Mouse (Mus musculus): Measurements from ENCODE around the gene Slc26a8. TPM values are rescaled to one million over a fixed set of nuclear protein-coding genes. Genes with fewer than 3 reads are reported as not detected.

Gene Slc26a8
- polyA plus RNA-seq, 1 experiment from 2014 or later: 0.14 TPM

DNA sequence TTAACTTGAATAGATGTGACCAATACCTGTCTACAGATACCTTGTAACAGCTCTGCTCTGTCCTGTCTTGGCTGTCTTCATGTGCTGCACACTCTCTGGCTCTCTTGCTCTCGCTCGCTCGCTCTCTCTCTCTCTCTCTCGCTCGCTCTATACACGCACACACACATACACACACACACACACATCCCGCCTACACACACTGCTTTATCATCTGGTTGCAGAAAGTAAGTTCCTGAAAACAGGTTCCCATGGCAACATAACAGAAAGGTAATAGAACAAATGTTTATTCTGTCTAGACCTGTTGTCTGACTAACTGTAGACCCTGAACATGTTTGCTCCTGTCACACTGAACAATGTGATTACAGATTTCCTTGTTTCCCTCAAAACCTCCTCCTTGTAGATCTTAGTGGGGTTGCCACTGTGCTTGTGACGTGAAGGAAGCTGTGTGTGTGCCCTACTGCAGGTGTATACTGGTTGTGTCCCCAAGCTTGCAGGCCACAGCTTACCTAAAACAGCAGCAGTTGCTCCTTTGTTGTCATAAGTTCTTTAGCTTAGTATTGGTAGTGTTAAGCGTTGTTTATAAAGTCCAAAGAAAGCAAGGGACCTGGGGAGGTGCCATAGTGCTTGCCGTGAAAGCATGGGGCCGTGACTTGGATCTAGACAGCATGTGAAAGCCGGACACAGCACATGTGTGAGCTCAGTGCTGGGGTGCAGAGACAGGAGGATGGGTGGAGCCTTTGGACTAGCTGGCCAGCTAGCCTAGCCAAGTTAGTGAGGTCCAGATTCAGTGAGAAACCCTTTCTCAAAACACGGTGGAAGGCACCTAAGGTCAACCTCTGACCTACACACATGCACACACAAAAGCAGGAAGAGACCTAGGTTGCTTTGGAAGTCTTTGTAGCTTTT, 7.5 kb upstream of the Slc26a8 start:
- 73% methylated on average over 13 of the region's 13 CpGs for WGBS (ENCODE audit: insufficient replicate concordance)
- Histone ChIP-seq H3K9me3 (replicated peaks; ENCODE audit: control insufficient read depth, low read length) (no peaks in the 10 kb centered on the region), H3K27me3 (ENCODE audit: control insufficient read depth, insufficient read depth, low read length) (no peaks in the 10 kb centered on the region), H3K4me2 (no peak overlapping the region), H3K4me3 (ENCODE audit: low read depth, low read length) (no peak overlapping the region), H3K36me3 (ENCODE audit: control insufficient read depth, insufficient read depth, low read length) (peaks cover 5% of the 10 kb centered on the region; the same call in 1 of the 2 replicates), H3K4me1 (ENCODE audit: control insufficient read depth, insufficient read depth, low read length) (peaks cover 41% of the 10 kb centered on the region), H3K9ac (ENCODE audit: low read depth, low read length) (no peak overlapping the region), H3K27ac (ENCODE audit: low read depth, low read length) (no peak overlapping the region; the same call in 1 of the 2 replicates)
- ATAC-seq (replicated peaks; ENCODE audit: insufficient number of reproducible peaks, low FRiP score, low TSS enrichment): no peak

DNA sequence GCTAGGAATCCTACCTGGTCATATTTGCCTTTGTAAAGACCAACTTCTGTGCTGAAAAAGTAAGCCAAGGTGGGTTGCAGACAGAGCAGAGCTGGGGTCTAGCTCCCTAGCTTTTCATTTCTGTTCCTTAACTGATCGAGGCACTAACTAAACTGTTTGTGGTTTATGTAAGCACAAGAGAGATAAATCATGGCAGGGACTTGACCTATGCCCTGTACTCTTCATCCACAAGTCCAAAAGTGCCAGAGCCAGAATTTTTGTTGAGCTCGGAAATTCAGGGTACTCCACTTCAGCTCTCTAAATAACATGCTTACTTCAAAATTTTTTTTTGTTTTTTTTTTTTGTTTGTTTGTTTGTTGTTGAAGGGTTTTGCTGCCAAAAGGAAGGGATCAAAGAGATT, 6.6 kb upstream of the Slc26a8 start:
- Histone ChIP-seq H3K27me3 (ENCODE audit: control insufficient read depth, insufficient read depth, low read length) (no peaks in the 10 kb centered on the region), H3K4me1 (ENCODE audit: control insufficient read depth, insufficient read depth, low read length) (peaks cover 41% of the 10 kb centered on the region), H3K9ac (ENCODE audit: low read depth, low read length) (no peak overlapping the region), H3K4me3 (ENCODE audit: low read depth, low read length) (no peak overlapping the region), H3K9me3 (replicated peaks; ENCODE audit: control insufficient read depth, low read length) (no peaks in the 10 kb centered on the region), H3K27ac (ENCODE audit: low read depth, low read length) (no peak overlapping the region), H3K36me3 (ENCODE audit: control insufficient read depth, insufficient read depth, low read length) (no peaks in the 10 kb centered on the region), H3K4me2 (no peak overlapping the region)
- ATAC-seq (replicated peaks; ENCODE audit: insufficient number of reproducible peaks, low FRiP score, low TSS enrichment): no peak
- 33% methylated on average over 2 of the region's 2 CpGs for WGBS (ENCODE audit: insufficient replicate concordance)

DNA sequence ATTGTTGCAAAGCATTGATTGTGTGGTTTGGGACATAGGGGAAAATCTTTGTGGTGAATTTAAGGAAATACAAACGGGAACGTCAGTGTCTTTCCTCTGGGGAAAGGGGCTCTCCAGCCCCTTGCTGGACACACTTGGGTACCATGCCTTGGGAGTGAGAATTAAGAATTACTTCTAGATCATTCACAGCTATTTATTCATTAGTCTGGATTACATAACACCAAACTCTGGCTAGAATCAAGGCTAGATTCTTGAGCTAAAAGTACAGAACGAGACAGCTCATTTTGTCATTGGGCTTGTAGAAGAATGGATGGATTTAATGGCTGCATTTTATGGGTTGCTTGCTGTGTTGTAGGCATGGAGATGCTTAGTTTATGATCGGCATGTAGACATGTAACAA, 4.8 kb upstream of the Slc26a8 start:
- no peak for ATAC-seq (replicated peaks; ENCODE audit: insufficient number of reproducible peaks, low FRiP score, low TSS enrichment)
- Histone ChIP-seq H3K4me3 (ENCODE audit: low read depth, low read length) (no peak overlapping the region), H3K9ac (ENCODE audit: low read depth, low read length) (no peak overlapping the region), H3K4me2 (no peak overlapping the region), H3K4me1 (ENCODE audit: control insufficient read depth, insufficient read depth, low read length) (peaks cover 45% of the 10 kb centered on the region), H3K36me3 (ENCODE audit: control insufficient read depth, insufficient read depth, low read length) (no peaks in the 10 kb centered on the region), H3K27me3 (ENCODE audit: control insufficient read depth, insufficient read depth, low read length) (no peaks in the 10 kb centered on the region), H3K27ac (ENCODE audit: low read depth, low read length) (no peak overlapping the region), H3K9me3 (replicated peaks; ENCODE audit: control insufficient read depth, low read length) (no peaks in the 10 kb centered on the region)
- 87% methylated on average over 4 of the region's 4 CpGs for WGBS (ENCODE audit: insufficient replicate concordance)

DNA sequence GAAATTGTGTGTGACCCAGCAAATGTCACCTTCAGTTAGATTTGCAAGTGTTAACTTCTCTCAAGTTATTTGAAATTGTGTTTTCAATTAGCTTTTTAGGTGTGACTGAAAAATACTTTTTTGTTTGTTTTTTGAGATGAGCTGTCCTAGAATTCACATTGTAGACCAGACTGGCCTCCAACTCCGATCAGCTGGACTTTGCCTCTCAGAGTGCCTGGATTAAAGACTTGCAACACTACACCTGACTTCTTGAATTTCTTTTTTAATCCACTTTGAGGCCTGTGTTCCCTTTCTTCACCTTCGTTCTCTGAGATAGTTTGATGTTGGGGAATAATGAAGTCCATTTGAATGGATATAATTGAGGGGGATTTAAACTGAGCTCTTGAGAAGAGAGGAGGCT, 4.0 kb upstream of the Slc26a8 start:
- no peak overlapping the region for H3K4me2 ChIP-seq
- no peak overlapping the region for H3K4me3 ChIP-seq (ENCODE audit: low read depth, low read length)
- H3K36me3 ChIP-seq (ENCODE audit: control insufficient read depth, insufficient read depth, low read length): no peaks in the 10 kb centered on the region
- no peak overlapping the region for H3K27ac ChIP-seq (ENCODE audit: low read depth, low read length)
- H3K4me1 ChIP-seq (ENCODE audit: control insufficient read depth, insufficient read depth, low read length): peaks cover 48% of the 10 kb centered on the region
- H3K27me3 ChIP-seq (ENCODE audit: control insufficient read depth, insufficient read depth, low read length): 0 out of 2 replicates have a peak, but pooled peaks cover 2% of the 10 kb centered on the region
- WGBS (ENCODE audit: insufficient replicate concordance): 90% methylated on average over 2 of the region's 2 CpGs
- H3K9me3 ChIP-seq (replicated peaks; ENCODE audit: control insufficient read depth, low read length): no peaks in the 10 kb centered on the region
- no peak for ATAC-seq (replicated peaks; ENCODE audit: insufficient number of reproducible peaks, low FRiP score, low TSS enrichment)
- no peak overlapping the region for H3K9ac ChIP-seq (ENCODE audit: low read depth, low read length)

DNA sequence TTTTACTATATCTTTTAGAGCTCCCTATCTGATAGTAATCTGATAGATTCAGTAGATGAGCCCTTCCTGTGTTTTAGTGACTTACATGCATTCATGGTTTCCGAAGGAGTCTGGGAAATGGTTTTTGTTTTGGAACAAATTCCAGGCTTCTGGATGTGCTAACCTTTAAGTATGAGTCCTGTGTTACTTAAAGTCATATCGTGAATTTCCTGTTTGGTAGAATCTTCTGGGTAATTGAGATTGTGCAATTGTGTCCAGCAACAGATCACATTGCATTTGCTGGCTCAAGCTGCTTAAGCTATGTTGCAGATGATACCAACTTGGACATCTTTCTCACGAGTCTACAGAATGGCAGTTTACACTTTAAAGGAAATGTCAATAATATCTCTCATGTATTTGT, 3.1 kb upstream of the Slc26a8 start:
- peaks cover 2% of the 10 kb centered on the region; the same call in 1 of the 2 replicates for H3K27me3 ChIP-seq (ENCODE audit: control insufficient read depth, insufficient read depth, low read length)
- peak overlapping the region; percentile 78 for H3K4me2 ChIP-seq
- peak overlapping the region; percentile 99 for H3K4me3 ChIP-seq (ENCODE audit: low read depth, low read length)
- no peaks in the 10 kb centered on the region for H3K36me3 ChIP-seq (ENCODE audit: control insufficient read depth, insufficient read depth, low read length)
- no peaks in the 10 kb centered on the region for H3K9me3 ChIP-seq (replicated peaks; ENCODE audit: control insufficient read depth, low read length)
- no peak overlapping the region for H3K27ac ChIP-seq (ENCODE audit: low read depth, low read length)
- H3K4me1 ChIP-seq (ENCODE audit: control insufficient read depth, insufficient read depth, low read length): peaks cover 41% of the 10 kb centered on the region
- H3K9ac ChIP-seq (ENCODE audit: low read depth, low read length): peak overlapping the region; percentile 96; the same call in 1 of the 2 replicates
- WGBS (ENCODE audit: insufficient replicate concordance): 47% methylated on average over 3 of the region's 3 CpGs
- no peak for ATAC-seq (replicated peaks; ENCODE audit: insufficient number of reproducible peaks, low FRiP score, low TSS enrichment)

DNA sequence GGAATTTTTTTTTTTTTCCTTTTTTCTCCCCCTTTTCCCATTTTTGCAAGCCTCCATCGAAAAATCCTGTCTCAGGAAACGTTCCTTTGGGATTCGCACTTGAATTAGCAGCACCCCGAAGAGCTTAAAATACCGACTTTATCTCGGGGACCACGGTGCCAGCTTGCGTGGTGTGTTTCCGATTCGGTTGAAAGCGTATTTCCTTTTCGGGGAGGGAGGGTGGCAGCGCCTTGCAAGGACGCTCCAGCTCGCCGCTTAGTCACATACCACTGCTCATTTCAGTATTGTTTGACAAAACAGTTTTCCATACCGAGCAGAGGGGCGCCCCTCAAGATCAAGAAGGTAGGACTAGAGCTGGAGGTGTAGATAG, 2.3 kb upstream of the Slc26a8 start:
- peak overlapping the region; percentile 78 for H3K4me2 ChIP-seq
- ATAC-seq (replicated peaks; ENCODE audit: insufficient number of reproducible peaks, low FRiP score, low TSS enrichment): no peak
- peak overlapping the region; percentile 96 for H3K9ac ChIP-seq (ENCODE audit: low read depth, low read length)
- H3K36me3 ChIP-seq (ENCODE audit: control insufficient read depth, insufficient read depth, low read length): no peaks in the 10 kb centered on the region
- H3K4me3 ChIP-seq (ENCODE audit: low read depth, low read length): peak overlapping the region; percentile 99
- peaks cover 2% of the 10 kb centered on the region; the same call in 1 of the 2 replicates for H3K27me3 ChIP-seq (ENCODE audit: control insufficient read depth, insufficient read depth, low read length)
- H3K9me3 ChIP-seq (replicated peaks; ENCODE audit: control insufficient read depth, low read length): no peaks in the 10 kb centered on the region
- peak overlapping the region; percentile 96 for H3K27ac ChIP-seq (ENCODE audit: low read depth, low read length)
- under 1% methylated on average over 18 of the region's 18 CpGs for WGBS (ENCODE audit: insufficient replicate concordance)
- H3K4me1 ChIP-seq (ENCODE audit: control insufficient read depth, insufficient read depth, low read length): peaks cover 34% of the 10 kb centered on the region

DNA sequence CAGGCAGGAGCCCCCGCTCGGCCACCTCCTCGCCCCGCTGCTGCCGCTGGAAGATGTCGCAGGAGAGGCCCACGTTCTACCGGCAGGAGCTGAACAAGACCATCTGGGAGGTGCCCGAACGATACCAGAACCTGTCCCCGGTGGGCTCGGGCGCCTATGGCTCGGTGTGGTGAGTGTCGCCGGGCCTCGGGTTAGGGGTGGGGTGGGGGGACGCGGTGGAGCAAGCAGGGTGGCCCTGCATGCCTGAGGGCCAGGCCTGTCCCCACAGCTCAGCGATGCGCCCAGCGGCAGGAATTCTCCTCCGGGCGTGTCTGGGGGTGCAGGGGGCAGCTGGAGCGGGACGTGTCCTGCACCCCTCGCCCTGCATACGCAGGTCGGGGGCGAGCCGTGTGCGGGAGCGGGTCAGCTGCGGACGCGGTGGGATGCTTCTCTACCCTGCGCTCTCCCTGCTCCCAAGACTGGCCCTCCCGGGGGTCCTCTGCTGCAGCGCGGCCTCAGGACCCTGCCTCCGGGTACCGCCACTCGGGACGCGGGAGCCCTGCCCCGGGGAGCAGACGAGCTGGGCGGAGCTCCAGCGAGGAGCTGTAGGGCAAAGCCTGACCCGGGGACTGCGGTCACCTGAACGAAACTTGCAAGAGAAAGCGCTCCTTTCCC, 1.8 kb upstream of the Slc26a8 start:
- peak overlapping the region; percentile 99 for H3K4me3 ChIP-seq (ENCODE audit: low read depth, low read length)
- H3K4me2 ChIP-seq: peak overlapping the region; percentile 78
- peaks cover 29% of the 10 kb centered on the region for H3K4me1 ChIP-seq (ENCODE audit: control insufficient read depth, insufficient read depth, low read length)
- under 1% methylated on average over 48 of the region's 53 CpGs for WGBS (ENCODE audit: insufficient replicate concordance)
- H3K9ac ChIP-seq (ENCODE audit: low read depth, low read length): peak overlapping the region; percentile 96
- H3K27me3 ChIP-seq (ENCODE audit: control insufficient read depth, insufficient read depth, low read length): peaks cover 2% of the 10 kb centered on the region; the same call in 1 of the 2 replicates
- peak overlapping the region; percentile 96 for H3K27ac ChIP-seq (ENCODE audit: low read depth, low read length)
- H3K9me3 ChIP-seq (replicated peaks; ENCODE audit: control insufficient read depth, low read length): no peaks in the 10 kb centered on the region
- no peaks in the 10 kb centered on the region for H3K36me3 ChIP-seq (ENCODE audit: control insufficient read depth, insufficient read depth, low read length)
- peak; percentile 39; the same call in 1 of the 2 replicates for ATAC-seq (replicated peaks; ENCODE audit: insufficient number of reproducible peaks, low FRiP score, low TSS enrichment)

DNA sequence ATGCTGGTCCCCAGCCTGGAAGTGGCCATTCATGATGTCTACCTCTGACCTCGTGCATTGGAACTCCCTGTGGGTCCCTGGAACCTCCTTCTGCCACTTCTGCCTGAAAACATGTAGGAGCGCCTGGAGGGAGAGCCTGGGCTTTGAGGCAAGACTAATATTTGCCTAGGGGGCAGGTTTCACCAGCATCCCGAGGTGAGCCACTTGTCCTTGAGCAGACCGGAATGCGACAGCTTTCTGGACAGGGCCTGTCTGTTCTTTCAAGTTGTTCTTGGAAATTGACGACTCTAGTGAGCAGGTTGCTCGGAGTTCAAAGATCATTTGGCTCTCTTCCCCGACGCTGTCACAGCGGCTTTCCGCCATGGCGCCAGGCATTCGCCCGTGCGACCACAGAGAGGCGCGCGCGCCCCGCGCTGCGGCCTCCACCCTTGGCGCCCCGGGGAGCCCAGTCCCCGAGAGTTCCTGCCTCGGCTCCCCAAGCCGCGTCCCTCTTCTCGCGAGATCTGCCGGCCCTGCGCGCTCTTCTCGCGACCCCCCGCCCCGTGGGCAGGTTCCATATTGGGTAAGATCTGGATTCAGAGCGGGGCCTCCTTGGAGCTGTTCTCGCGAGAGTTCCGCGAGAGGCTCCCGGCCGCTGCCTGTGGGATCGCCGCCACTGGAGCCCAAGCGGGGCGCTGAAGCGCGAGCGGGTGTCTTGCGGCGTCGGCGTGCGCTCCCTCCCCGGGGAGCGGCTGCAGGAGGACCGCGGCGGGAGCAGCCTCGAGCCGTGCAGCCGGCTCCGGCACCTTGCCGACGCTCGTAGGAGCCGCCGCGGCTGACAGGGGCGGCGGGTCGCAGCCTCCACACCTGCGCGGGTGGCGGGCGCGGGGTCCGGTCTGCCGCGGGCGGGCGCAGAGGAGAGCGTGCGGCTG, 998 bp upstream of the Slc26a8 start, which contains the start of gene Mapk14:
Gene Mapk14 (plus strand): TSS at position 554 of the 911 bp plus-strand sequence.
- peak within 1 kb of the TSS; percentile 96 for H3K4me2 ChIP-seq

More for the DNA sequence above, 998 bp upstream of the Slc26a8 start, which contains the start of gene Mapk14:
- no peaks in the 10 kb centered on the region for H3K36me3 ChIP-seq (ENCODE audit: control insufficient read depth, insufficient read depth, low read length)
- under 1% methylated on average over 82 of the region's 86 CpGs for WGBS (ENCODE audit: insufficient replicate concordance)
- ATAC-seq (replicated peaks; ENCODE audit: insufficient number of reproducible peaks, low FRiP score, low TSS enrichment): peak; percentile 93
- H3K4me1 ChIP-seq (ENCODE audit: control insufficient read depth, insufficient read depth, low read length): peaks cover 21% of the 10 kb centered on the region
- peak within 1 kb of the TSS; percentile 96 for H3K9ac ChIP-seq (ENCODE audit: low read depth, low read length)
- H3K27me3 ChIP-seq (ENCODE audit: control insufficient read depth, insufficient read depth, low read length): peaks cover 2% of the 10 kb centered on the region; the same call in 1 of the 2 replicates
- H3K27ac ChIP-seq (ENCODE audit: low read depth, low read length): peak within 1 kb of the TSS; percentile 96
- no peaks in the 10 kb centered on the region for H3K9me3 ChIP-seq (replicated peaks; ENCODE audit: control insufficient read depth, low read length)
- peak within 1 kb of the TSS; percentile 99 for H3K4me3 ChIP-seq (ENCODE audit: low read depth, low read length)
